Comparison of ENCODE assay signal across 5 mouse cellular contexts in the genomic region with DNA sequence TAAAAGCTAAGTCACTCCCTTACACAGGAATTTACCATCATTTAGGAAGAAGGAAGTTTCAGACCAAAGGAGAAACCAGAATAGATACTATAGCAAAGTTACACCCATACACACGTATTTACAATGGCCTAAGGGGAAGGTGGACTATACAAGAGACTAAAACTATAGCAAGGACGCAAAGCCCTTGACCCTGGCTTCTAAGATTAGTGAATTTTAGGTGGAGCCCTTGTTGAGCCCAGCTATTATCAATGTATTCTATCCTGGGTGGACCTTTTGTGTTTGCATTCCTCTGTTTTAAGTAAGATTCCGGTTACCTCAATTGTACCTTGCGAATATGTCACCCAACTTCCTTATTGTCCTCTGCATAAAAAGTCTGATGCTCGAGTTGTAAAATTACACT.
DNase-seq lines count a peak whose midpoint lies in the region; ATAC-seq and TF ChIP-seq lines count a peak whose summit lies in the region.
"Not testable (repeated sequence)": the region's sequence is repeated elsewhere in the genome, so short reads cannot be mapped to it uniquely, and the experiment has no call there.

No protein-coding gene starts in this region.

- not testable (repeated sequence) for H3K36me3 ChIP-seq in ES-Bruce4 (ENCODE audit: control insufficient read depth, insufficient read depth, low read length, poor library complexity, severe bottlenecking); midbrain, embryonic 11.5 days (ENCODE audit: control insufficient read depth, insufficient read depth, low read length)

- peak; percentile 60 for DNase-seq in ES-CJ7 (ENCODE audit: low read depth, low spot score)
- DNase-seq in R1 (ENCODE audit: low read depth, low spot score), result peak; percentile 74
- DNase-seq in ZHBTc4 (ENCODE audit: low read depth, low spot score), result peak; percentile 82
- DNase-seq in midbrain, embryonic 11.5 days (ENCODE audit: low spot score, missing footprints), result peak; percentile 33

- not testable (repeated sequence) for H3K9me3 ChIP-seq in ES-Bruce4 (replicated peaks; ENCODE audit: control insufficient read depth, insufficient read depth, low read length, poor library complexity, severe bottlenecking); midbrain, embryonic 11.5 days (ENCODE audit: control insufficient read depth, low read length)

- H3K4me1 ChIP-seq in ES-Bruce4 (ENCODE audit: control insufficient read depth, insufficient read depth, low read length); midbrain, embryonic 11.5 days (ENCODE audit: control insufficient read depth, insufficient read depth, low read length): not testable (repeated sequence)

- not testable (repeated sequence) for H3K4me3 ChIP-seq in ES-Bruce4 (ENCODE audit: low read depth, low read length); midbrain, embryonic 11.5 days (ENCODE audit: low read depth, low read length)

- not testable (repeated sequence) for TF ChIP-seq EP300 in ES-Bruce4 (IDR thresholded peaks at IDR 0.05; ENCODE audit: insufficient read depth, low read depth, low read length)

- not testable (repeated sequence) for H3K9ac ChIP-seq in ES-Bruce4 (ENCODE audit: low read depth, poor library complexity, severe bottlenecking); midbrain, embryonic 11.5 days (ENCODE audit: low read length)

- TF ChIP-seq POLR2A in ES-Bruce4 (IDR thresholded peaks at IDR 0.05; ENCODE audit: insufficient read depth, low read length), result not testable (repeated sequence)

- not testable (repeated sequence) for TF ChIP-seq CTCF in ES-Bruce4 (IDR thresholded peaks at IDR 0.05; ENCODE audit: low read depth, low read length)

- H3K4me2 ChIP-seq in midbrain, embryonic 11.5 days, result not testable (repeated sequence)

- peak overlapping the region; percentile 51; the same call in 1 of the 2 replicates for H3K27ac ChIP-seq in ES-Bruce4 (ENCODE audit: insufficient read depth, low read length)
- not testable (repeated sequence) for H3K27ac ChIP-seq in midbrain, embryonic 11.5 days (ENCODE audit: low read depth, low read length)

- not testable (repeated sequence) for ATAC-seq in midbrain, embryonic 11.5 days (ENCODE audit: low FRiP score)

- 87% methylated on average over 5 of the region's 5 CpGs for WGBS in midbrain, embryonic 11.5 days

- H3K27me3 ChIP-seq in ES-Bruce4 (ENCODE audit: control insufficient read depth, insufficient read depth, low read length, poor library complexity, severe bottlenecking); midbrain, embryonic 11.5 days (ENCODE audit: control insufficient read depth, insufficient read depth, low read length): not testable (repeated sequence)
